Mouse (Mus musculus) heart, postnatal 4 days (tissue): ENCODE results near the gene Cyp2s1. TPM values are rescaled to one million over a fixed set of nuclear protein-coding genes. Genes with fewer than 3 reads are reported as not detected.

Experiments
- DNase-seq: peaks from one replicate; pipeline ENCODE4 v3.0.0; 2021
- microRNA-seq, 2 experiments: library from miRNA; unstranded; fragments of <30 nt; microRNA quantifications; one replicate each; pipeline ENCODE4 v1.2.0; 2021 to 2022
- total RNA-seq, 2 experiments: library from RNA; stranded (reverse); gene quantifications; 2 replicates each; pipeline ENCODE4 v1.2.3; 2021

Cyp2s1 gene
- total RNA-seq, 2 experiments from 2014 or later, result 7.5 to 8.7 TPM

GRCm38 (mm10) chr7:25781321-25781936 is 35.3 kb downstream of the Cyp2s1 start:
- DNase-seq, result peak; percentile 49

GRCm38 (mm10) chr7:25780753-25781152 is 36.0 kb downstream of the Cyp2s1 start:
- DNase-seq, result no peak

- no peak for DNase-seq
These were observed 36.7 kb downstream of the Cyp2s1 start for GRCm38 (mm10) chr7:25780021-25780420.

DNA sequence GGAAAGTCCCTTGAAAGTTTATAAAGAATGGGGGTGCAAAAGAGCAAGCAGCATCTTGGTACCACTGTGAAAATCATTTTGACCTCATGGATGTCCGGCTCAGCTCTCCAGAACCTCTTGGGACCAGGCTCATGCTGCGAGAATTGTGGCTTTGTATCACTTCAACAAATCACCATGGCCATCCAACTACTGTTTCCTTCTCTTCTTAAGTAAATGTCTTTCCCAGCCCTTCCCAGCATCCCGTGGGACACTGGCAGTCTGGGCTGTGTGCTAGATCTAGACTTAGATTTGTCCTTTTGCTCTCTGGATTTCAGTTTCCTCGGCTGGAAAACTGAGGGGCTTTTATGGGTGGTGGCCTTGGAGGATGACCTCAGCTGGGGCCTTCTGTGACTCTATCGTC is 48.5 kb downstream of the Cyp2s1 start:
- no peak for DNase-seq

GRCm38 (mm10) chr7:25766108-25766507 is 50.6 kb downstream of the Cyp2s1 start:
- no peak for DNase-seq

GRCm38 (mm10) chr7:25764221-25764620 is 52.5 kb downstream of the Cyp2s1 start:
- DNase-seq, result peak; percentile 32

- peak; percentile 25 for DNase-seq
These were observed 53.0 kb downstream of the Cyp2s1 start for GRCm38 (mm10) chr7:25763678-25764077.

DNA sequence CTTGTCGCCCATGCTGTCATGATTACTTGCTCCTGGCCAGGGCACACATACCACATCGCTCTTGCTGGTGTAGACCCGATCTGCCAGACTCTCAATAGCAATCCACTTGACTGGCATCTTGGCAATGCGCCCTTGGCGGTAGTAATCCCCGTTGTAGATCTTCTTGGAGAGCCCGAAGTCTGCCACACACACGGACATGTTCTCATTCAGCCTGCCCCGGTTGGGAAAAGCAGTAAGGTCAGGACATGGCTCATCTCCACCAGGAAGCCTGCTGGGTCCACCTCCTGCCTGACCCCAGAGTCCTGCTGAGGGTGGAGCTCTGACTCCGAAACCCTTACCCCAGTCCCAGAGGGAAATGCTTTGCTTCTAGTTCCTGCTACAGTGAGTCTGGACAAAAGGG is 55.4 kb downstream of the Cyp2s1 start:
- DNase-seq, result peak; percentile 35

GRCm38 (mm10) chr7:25756011-25756410 is 60.7 kb downstream of the Cyp2s1 start:
- peak; percentile 94 for DNase-seq

DNA sequence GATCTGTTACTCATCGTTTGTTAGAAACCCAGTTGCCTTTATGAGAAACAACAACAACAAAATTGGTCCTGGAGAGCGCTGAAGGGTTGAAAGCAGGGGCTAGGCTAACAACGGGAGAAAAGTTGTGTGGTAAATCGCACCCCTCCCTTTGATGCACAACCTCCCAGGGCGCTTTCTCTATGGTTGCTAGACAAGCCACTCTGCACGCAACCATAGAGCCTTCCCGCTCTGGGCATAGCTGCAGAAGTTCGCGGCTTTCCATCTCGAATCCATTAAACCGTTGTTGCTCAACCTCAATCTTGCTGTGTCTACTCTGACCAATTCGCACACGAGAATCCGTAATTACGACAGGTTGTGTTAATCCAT is 61.3 kb downstream of the Cyp2s1 start:
- DNase-seq, result peak; percentile 70

- DNase-seq, result peak; percentile 99
These were observed 61.8 kb downstream of the Cyp2s1 start, which contains the start of gene Hnrnpul1 for GRCm38 (mm10) chr7:25754738-25755467. Hnrnpul1 (minus strand) TSS chr7:25754757.

- no peak for DNase-seq
These were observed 62.3 kb downstream of the Cyp2s1 start for GRCm38 (mm10) chr7:25754439-25754737.

DNA sequence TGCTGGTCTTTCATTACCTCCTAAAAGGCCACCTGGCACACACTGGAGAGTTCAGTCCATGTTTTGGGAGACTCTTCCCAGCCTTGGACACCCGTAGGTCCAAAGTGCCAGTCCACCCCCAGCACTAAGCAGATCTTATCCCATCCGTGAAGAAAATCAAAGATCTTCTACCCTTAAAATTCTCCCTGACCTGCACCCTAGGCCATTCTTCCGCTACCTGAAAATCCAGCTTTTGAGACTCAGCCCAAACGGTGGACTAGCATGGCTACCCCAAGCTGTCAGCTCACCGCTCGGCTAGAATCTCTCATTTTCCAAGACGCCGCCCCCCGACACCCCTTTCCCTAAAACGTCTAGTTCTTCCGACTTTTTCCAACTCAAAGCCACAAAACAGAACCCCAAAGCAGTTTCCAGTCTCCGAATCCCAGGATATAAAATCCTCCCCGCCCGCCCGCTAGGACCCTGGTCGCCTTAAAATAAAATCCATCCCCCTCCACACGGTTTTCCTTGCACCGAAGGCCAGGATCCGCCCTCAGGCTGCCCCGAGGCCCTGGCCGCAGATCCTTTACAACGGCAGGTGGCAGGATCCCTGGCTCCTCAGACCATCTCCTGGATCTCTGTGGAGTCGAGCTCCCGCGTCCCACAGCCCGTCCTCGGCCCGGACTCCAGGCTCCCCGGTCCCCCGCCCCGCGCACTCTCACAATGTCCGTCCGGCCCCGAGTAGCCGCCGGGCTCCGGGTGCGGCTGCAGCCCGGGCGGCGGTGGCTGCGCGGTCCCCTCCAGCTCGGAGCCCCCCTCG is 62.9 kb downstream of the Cyp2s1 start:
- peak; percentile 68 for DNase-seq

GRCm38 (mm10) chr7:25753076-25753475 is 63.6 kb downstream of the Cyp2s1 start:
- no peak for DNase-seq

Small RNA genes within 50 kb of the gene (microRNA-seq; reads per million reads assigned to microRNA genes)
- gene Gm24865, result 0 reads per million in 2 experiments

Other genes starting within 250 kb of the Cyp2s1 start
- not detected for gene Erich4, start 201.0 kb downstream of the Cyp2s1 start, total RNA-seq
- gene Dmac2, start 197.5 kb downstream of the Cyp2s1 start, total RNA-seq, result 10 to 100 TPM; 46.1 to 49.5 TPM
- 1 to 10 TPM; 2.2 to 3.0 TPM for gene B3gnt8, start 190.3 kb downstream of the Cyp2s1 start, total RNA-seq
- gene Bckdha, start 157.9 kb downstream of the Cyp2s1 start, total RNA-seq, result 10 to 100 TPM; 46.7 to 59.4 TPM
- 10 to 100 TPM; 18.8 to 19.6 TPM for gene Exosc5, start 157.7 kb downstream of the Cyp2s1 start, total RNA-seq
- gene Tmem91, start 141.7 kb downstream of the Cyp2s1 start, total RNA-seq, result under 1 TPM in 1 of 2 experiments, not detected in 1; 0.56 TPM
- gene B9d2, start 136.1 kb downstream of the Cyp2s1 start, total RNA-seq, result 10 to 100 TPM; 15.5 to 16.4 TPM
- 10 to 100 TPM; 40.9 to 42.4 TPM for gene Tgfb1, start 129.9 kb downstream of the Cyp2s1 start, total RNA-seq
- 10 to 100 TPM; 42.9 to 44.9 TPM for gene Ccdc97, start 97.8 kb downstream of the Cyp2s1 start, total RNA-seq
- gene Hnrnpul1, start 62.2 kb downstream of the Cyp2s1 start, total RNA-seq, result 100 to 1,000 TPM; 147 to 149 TPM
- 10 to 100 TPM; 79.5 to 90.3 TPM for gene Axl, start 28.2 kb downstream of the Cyp2s1 start, total RNA-seq
- under 1 TPM; 0.31 to 0.45 TPM for gene Cyp2b10, start 80.7 kb upstream of the Cyp2s1 start, total RNA-seq
- gene Cyp2b13, start 244.6 kb upstream of the Cyp2s1 start, total RNA-seq, result under 1 TPM in 1 of 2 experiments, not detected in 1; 0.19 TPM